Mouse (Mus musculus) hindbrain, embryonic 12.5 days (tissue): Measurements from ENCODE around the gene Ucp2. TPM values are rescaled to one million over a fixed set of nuclear protein-coding genes. Genes with fewer than 3 reads are reported as not detected.

ENCODE experiments used
- ATAC-seq: fragments of 200-750 bp; cut with Nextera tagmentation; 2 replicates; pipeline ENCODE4 v1.8.0; 2017; ENCODE audit warnings: moderate TSS enrichment; ENCODE audit not compliant: low FRiP score
- H3K27ac ChIP-seq: fragments of 300-500 bp; sonication (generic); 2 replicates; pipeline ENCODE4 v1.5.1; 2016; ENCODE audit warnings: mild to moderate bottlenecking
- H3K27me3 ChIP-seq: fragments of 300-500 bp; sonication (generic); 2 replicates; pipeline ENCODE4 v1.6.1; 2016; ENCODE audit warnings: mild to moderate bottlenecking
- H3K36me3 ChIP-seq: fragments of 300-500 bp; sonication (generic); 2 replicates; pipeline ENCODE4 v1.6.1; 2016; ENCODE audit warnings: mild to moderate bottlenecking
- H3K4me1 ChIP-seq: fragments of 300-500 bp; sonication (generic); 2 replicates; pipeline ENCODE4 v1.6.1; 2016
- H3K4me2 ChIP-seq: fragments of 300-500 bp; sonication (generic); replicated peaks from 2 replicates; pipeline ENCODE4 v1.6.1; 2016; ENCODE audit warnings: mild to moderate bottlenecking
- H3K4me3 ChIP-seq: fragments of 300-500 bp; sonication (generic); 2 replicates; pipeline ENCODE4 v1.5.1; 2016; ENCODE audit warnings: mild to moderate bottlenecking
- H3K9ac ChIP-seq: fragments of 300-500 bp; sonication (generic); 2 replicates; pipeline ENCODE4 v1.6.1; 2016; ENCODE audit warnings: mild to moderate bottlenecking, moderate library complexity
- H3K9me3 ChIP-seq: fragments of 300-500 bp; sonication (generic); replicated peaks from 2 replicates; pipeline ENCODE4 v1.6.1; 2016; ENCODE audit warnings: mild to moderate bottlenecking
- WGBS: fragments of 180-500 bp; shearing (Covaris S2); methylation state at CpG from one replicate; pipeline ENCODE4 v1.1.7; 2016; 5-methylcytosine and 5-hydroxymethylcytosine counted together
- polyA plus RNA-seq: library from polyadenylated mRNA; unstranded; fragments of >200 nt; fragmentation: Nextera tagmentation; extraction: Ambion mirVana; gene quantifications from 2 replicates; pipeline ENCODE4 v1.2.1, GENCODE M21; 2016

The Ucp2 gene
- polyA plus RNA-seq, 1 experiment from 2014 or later: 123 TPM

GRCm38 (mm10) chr7:100497982-100498381, 4.8 kb downstream of the Ucp2 start:
- Histone ChIP-seq H3K36me3 (peaks cover 15% of the 10 kb centered on the region; the same call in 1 of the 2 replicates), H3K4me3 (no peak overlapping the region), H3K4me1 (peaks cover 33% of the 10 kb centered on the region), H3K4me2 (no peak overlapping the region), H3K9ac (no peak overlapping the region), H3K27me3 (no peaks in the 10 kb centered on the region), H3K9me3 (no peaks in the 10 kb centered on the region), H3K27ac (no peak overlapping the region)
- WGBS: 91% methylated on average over 13 of the region's 13 CpGs
- ATAC-seq: no peak

- H3K4me1 ChIP-seq: peaks cover 18% of the 10 kb centered on the region
- H3K4me3 ChIP-seq: no peak overlapping the region
- H3K36me3 ChIP-seq: peaks cover 15% of the 10 kb centered on the region; the same call in 1 of the 2 replicates
- H3K9ac ChIP-seq: no peak overlapping the region
- H3K4me2 ChIP-seq: no peak overlapping the region
- no peaks in the 10 kb centered on the region for H3K27me3 ChIP-seq
- no peaks in the 10 kb centered on the region for H3K9me3 ChIP-seq
- no peak for ATAC-seq
- no peak overlapping the region for H3K27ac ChIP-seq
Measured at GRCm38 (mm10) chr7:100499465-100499864, 6.3 kb downstream of the Ucp2 start.

- H3K27ac ChIP-seq: no peak overlapping the region
- H3K9me3 ChIP-seq: no peaks in the 10 kb centered on the region
- 68% methylated on average over 16 of the region's 16 CpGs for WGBS
- no peak overlapping the region for H3K4me2 ChIP-seq
- ATAC-seq: no peak
- no peaks in the 10 kb centered on the region for H3K27me3 ChIP-seq
- H3K9ac ChIP-seq: no peak overlapping the region
- H3K4me1 ChIP-seq: peaks cover 10% of the 10 kb centered on the region
- H3K36me3 ChIP-seq: peaks cover 15% of the 10 kb centered on the region; the same call in 1 of the 2 replicates
- no peak overlapping the region for H3K4me3 ChIP-seq
Measured at GRCm38 (mm10) chr7:100500276-100500977, 7.3 kb downstream of the Ucp2 start.

GRCm38 (mm10) chr7:100501027-100501843, 8.1 kb downstream of the Ucp2 start:
- peaks cover 2% of the 10 kb centered on the region for H3K4me1 ChIP-seq
- peaks cover 15% of the 10 kb centered on the region; the same call in 1 of the 2 replicates for H3K36me3 ChIP-seq
- no peak overlapping the region for H3K4me3 ChIP-seq
- no peak overlapping the region for H3K4me2 ChIP-seq
- H3K9ac ChIP-seq: no peak overlapping the region
- 72% methylated on average over 6 of the region's 6 CpGs for WGBS
- no peak for ATAC-seq
- no peaks in the 10 kb centered on the region for H3K27me3 ChIP-seq
- H3K27ac ChIP-seq: no peak overlapping the region
- no peaks in the 10 kb centered on the region for H3K9me3 ChIP-seq

- H3K9me3 ChIP-seq: no peaks in the 10 kb centered on the region
- no peaks in the 10 kb centered on the region for H3K4me1 ChIP-seq
- H3K4me2 ChIP-seq: no peak overlapping the region
- no peak overlapping the region for H3K4me3 ChIP-seq
- H3K27me3 ChIP-seq: no peaks in the 10 kb centered on the region
- no peak for ATAC-seq
- peaks cover 12% of the 10 kb centered on the region; the same call in 1 of the 2 replicates for H3K36me3 ChIP-seq
- no peak overlapping the region for H3K9ac ChIP-seq
- WGBS: 57% methylated on average over 2 of the region's 2 CpGs
- no peak overlapping the region for H3K27ac ChIP-seq
Measured at GRCm38 (mm10) chr7:100501844-100502373, 8.8 kb downstream of the Ucp2 start.

GRCm38 (mm10) chr7:100502374-100502922, 9.3 kb downstream of the Ucp2 start:
- Histone ChIP-seq H3K9ac (no peak overlapping the region), H3K4me3 (no peak overlapping the region), H3K4me2 (no peak overlapping the region), H3K36me3 (peaks cover 12% of the 10 kb centered on the region; the same call in 1 of the 2 replicates), H3K27me3 (no peaks in the 10 kb centered on the region), H3K4me1 (no peaks in the 10 kb centered on the region), H3K27ac (no peak overlapping the region), H3K9me3 (no peaks in the 10 kb centered on the region)
- ATAC-seq: no peak
- WGBS: 83% methylated on average over 7 of the region's 7 CpGs

GRCm38 (mm10) chr7:100503076-100503475, 9.9 kb downstream of the Ucp2 start:
- no peak overlapping the region for H3K4me3 ChIP-seq
- no peaks in the 10 kb centered on the region for H3K9me3 ChIP-seq
- no peaks in the 10 kb centered on the region for H3K27me3 ChIP-seq
- ATAC-seq: no peak
- no peaks in the 10 kb centered on the region for H3K4me1 ChIP-seq
- 89% methylated on average over 5 of the region's 5 CpGs for WGBS
- H3K27ac ChIP-seq: no peak overlapping the region
- H3K36me3 ChIP-seq: peaks cover 6% of the 10 kb centered on the region; the same call in 1 of the 2 replicates
- no peak overlapping the region for H3K9ac ChIP-seq
- no peak overlapping the region for H3K4me2 ChIP-seq

GRCm38 (mm10) chr7:100504740-100505487, 11.8 kb downstream of the Ucp2 start:
- 84% methylated on average over 13 of the region's 13 CpGs for WGBS
- no peaks in the 10 kb centered on the region for H3K36me3 ChIP-seq

GRCm38 (mm10) chr7:100506494-100506893, 13.4 kb downstream of the Ucp2 start:
- Histone ChIP-seq H3K4me2 (no peak overlapping the region), H3K27ac (no peak overlapping the region), H3K36me3 (no peaks in the 10 kb centered on the region), H3K9me3 (no peaks in the 10 kb centered on the region), H3K9ac (no peak overlapping the region), H3K27me3 (no peaks in the 10 kb centered on the region), H3K4me1 (no peaks in the 10 kb centered on the region), H3K4me3 (no peak overlapping the region)
- ATAC-seq: no peak
- WGBS: 78% methylated on average over 4 of the region's 4 CpGs

More at GRCm38 (mm10) chr7:100504740-100505487, 11.8 kb downstream of the Ucp2 start:
- H3K4me2 ChIP-seq: no peak overlapping the region
- no peak for ATAC-seq
- H3K4me3 ChIP-seq: no peak overlapping the region
- H3K27ac ChIP-seq: no peak overlapping the region
- H3K27me3 ChIP-seq: no peaks in the 10 kb centered on the region
- H3K9ac ChIP-seq: no peak overlapping the region
- no peaks in the 10 kb centered on the region for H3K9me3 ChIP-seq
- no peaks in the 10 kb centered on the region for H3K4me1 ChIP-seq

- Histone ChIP-seq H3K27ac (no peak overlapping the region), H3K9me3 (no peaks in the 10 kb centered on the region), H3K36me3 (no peaks in the 10 kb centered on the region), H3K27me3 (no peaks in the 10 kb centered on the region), H3K4me1 (no peaks in the 10 kb centered on the region), H3K4me3 (no peak overlapping the region), H3K9ac (no peak overlapping the region), H3K4me2 (no peak overlapping the region)
- WGBS: 77% methylated on average over 3 of the region's 3 CpGs
- no peak for ATAC-seq
Measured at GRCm38 (mm10) chr7:100508670-100509069, 15.5 kb downstream of the Ucp2 start.

GRCm38 (mm10) chr7:100511602-100512001, 18.5 kb downstream of the Ucp2 start:
- no peak overlapping the region for H3K4me3 ChIP-seq
- H3K36me3 ChIP-seq: no peaks in the 10 kb centered on the region
- no peak overlapping the region for H3K9ac ChIP-seq
- no peak overlapping the region for H3K4me2 ChIP-seq
- H3K27ac ChIP-seq: no peak overlapping the region
- no peaks in the 10 kb centered on the region for H3K4me1 ChIP-seq
- 84% methylated on average over 8 of the region's 8 CpGs for WGBS
- ATAC-seq: no peak
- no peaks in the 10 kb centered on the region for H3K27me3 ChIP-seq
- no peaks in the 10 kb centered on the region for H3K9me3 ChIP-seq
